Mouse (Mus musculus): ENCODE measurements around the gene Rps23.
"Not testable (repeated sequence)": the region's sequence is repeated elsewhere in the genome, so short reads cannot be mapped to it uniquely, and the experiment has no call there.

Rps23 gene

DNA sequence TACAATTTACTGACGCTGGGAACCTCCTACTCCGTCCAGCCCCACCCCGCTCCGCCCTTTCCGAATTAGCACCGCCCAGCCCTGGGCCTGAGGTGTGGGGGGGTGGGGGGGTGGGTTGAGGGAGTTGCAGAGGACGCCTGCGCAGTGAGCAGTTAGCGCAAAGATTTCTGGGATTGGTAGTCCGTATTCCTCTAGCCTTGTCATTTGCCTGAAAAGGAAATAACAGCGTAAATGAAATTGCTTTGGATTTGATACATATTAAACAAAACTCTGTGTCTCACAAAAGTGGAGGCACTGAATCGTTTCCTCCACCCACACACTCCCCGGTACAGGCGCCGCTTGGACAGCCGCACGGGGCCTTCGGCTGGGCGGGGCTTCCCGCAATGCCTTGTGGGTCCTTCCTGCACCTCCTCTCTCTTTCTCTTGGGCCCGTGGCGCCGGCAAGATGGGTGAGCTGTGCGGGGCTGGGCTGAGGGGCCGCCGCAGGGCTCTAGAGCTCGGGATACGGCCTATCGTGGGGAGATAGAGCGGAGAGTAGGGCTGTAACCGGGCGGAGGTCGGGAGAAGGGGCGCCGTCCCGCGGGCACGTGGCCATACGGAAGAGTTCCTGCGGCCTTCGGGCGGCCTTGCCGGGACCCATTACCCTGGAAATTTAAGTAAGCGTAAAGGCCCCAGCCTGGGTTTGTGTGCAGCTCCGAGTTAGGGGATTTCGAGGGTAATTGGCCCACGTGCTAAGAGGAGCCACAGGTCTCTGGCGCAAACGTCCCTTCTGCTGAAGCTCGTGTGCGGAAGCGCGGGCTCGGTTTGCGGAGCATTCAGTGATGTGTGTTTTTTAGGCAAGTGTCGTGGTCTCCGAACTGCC lies at the start of gene Rps23:
TSS of gene Rps23 (plus strand) at position 208 of the 862 bp plus-strand sequence.
- DNase-seq (ENCODE audit: low spot score in 2 of 2) = peak; percentile 67 to 83

DNA sequence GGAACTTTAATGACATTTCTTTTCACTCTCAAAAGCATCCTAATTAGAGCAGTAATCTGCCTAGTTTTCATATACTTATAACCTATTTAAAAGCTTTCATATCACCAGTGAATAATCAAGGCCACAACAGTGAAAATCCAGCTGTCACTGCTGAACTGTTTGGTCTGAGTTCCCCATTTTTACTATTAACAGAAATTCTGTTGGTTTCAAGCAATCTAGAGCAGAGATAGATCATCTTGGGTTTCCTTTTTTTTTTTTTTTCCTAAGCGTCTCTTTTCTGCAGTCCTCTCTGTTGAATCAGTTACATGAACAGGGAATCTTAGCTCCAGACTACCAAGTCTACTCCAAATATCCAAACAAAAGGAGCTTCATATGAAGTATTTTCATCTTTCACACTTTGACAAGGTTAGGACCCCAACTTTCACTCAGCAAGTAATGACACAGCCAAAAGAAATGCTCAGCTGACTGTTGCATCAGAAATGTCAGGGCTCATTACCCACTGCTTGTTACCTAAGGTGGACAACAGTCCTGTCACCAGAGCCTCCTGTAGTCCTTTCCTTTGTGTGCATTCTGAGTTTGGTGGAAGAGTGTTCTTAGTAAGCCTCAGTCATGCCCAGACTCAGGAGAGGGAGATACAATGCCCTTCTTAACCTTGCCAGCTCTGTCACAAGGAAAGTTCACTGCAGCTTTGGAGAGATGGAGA lies 40.9 kb upstream of the Rps23 start:
- DNase-seq (ENCODE audit: low spot score in 2 of 2) = no peak

DNA sequence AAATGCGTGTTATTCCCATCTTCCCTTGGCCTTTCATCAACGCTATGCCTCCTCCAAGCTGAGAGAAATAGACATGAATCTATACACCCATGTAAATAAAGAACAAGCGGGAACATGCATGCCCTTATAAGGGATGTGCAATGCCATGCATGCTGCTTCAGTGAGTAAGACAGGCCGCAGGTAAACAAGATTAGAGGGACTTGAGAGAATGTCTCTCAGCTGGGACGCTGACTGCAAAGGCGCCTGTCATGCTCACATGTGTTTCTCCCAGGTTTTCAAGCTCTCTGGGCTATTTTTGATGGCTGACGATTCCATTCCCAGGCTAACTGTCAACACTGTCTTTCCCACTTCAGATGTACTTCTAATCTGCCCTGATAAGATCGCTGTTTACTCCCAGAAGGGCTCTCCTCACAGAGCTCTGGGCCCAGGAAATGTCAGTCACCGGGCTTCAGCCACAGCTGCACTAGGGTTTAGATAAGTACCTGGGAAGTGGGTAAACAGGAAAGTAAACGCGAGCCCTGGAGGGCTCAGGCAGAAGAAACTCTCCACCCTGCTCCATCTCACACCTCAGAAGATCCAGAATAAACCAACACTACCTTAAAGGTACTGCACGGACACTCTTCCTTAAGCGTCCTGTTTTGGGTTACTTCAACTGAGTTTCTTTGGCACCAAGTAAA lies 36.8 kb upstream of the Rps23 start:
- DNase-seq (ENCODE audit: low spot score in 2 of 2) = no peak

DNA sequence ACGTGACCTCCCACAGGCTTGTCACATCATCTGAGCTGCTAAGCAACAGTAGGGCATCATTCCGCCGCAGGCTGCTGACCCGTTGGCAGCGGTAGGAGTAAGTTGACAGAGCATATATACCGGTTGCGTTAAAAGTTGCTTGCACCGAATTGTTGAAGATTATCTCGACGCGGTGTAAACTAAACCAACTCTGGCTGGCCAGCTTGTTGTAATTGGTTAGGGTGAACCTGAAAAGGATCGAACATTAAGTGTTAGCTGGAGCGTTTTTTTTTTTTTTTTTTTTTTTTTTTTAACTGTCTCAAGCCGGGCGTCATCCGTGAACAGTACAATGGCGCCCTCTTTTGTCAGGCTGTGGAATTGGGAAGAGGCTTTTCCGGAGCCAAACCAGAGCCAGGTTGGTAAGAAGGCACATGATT lies 36.2 kb upstream of the Rps23 start:
- peak; percentile 66 to 84 for DNase-seq (ENCODE audit: low spot score in 2 of 2)

DNA sequence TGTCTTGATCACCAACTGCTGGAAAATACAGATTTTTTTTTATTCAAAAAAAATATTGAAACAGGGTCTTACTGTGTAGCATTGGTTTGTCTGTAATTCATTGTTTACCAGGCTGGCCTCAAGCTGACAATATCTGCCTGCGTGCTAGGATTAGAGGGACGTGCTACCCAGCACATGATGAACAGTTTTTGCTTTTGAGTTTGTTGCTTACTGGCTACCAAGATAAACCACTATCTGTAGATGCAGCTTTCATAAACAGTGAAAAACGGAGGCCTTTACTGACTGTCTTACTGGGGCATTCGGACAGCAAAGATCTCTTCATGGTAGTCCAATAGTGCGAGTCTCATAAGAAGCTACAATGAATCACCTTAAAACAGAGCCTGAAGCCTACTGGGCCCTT lies 32.6 kb upstream of the Rps23 start:
- DNase-seq (ENCODE audit: low spot score in 2 of 2) = no peak

DNA sequence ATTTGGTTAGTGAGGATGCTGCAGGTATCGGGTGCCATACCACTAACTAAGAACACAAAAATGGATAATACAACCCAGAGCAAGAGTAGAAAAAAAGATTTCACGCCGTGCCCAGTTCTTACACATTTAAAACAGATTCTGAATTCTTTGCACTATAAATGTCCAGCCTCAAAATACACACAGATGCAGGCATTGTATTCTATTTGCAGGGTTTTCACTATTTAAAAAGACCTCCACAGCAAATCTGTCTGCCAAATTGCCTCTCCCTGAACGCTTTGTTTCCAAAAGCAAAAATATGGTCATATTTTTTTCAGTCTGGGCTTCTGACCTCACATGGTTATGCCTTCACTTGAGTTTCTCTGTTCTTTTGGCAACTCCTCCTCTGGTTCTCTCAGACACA lies 27.9 kb upstream of the Rps23 start:
- no peak for DNase-seq (ENCODE audit: low spot score in 2 of 2)

DNA sequence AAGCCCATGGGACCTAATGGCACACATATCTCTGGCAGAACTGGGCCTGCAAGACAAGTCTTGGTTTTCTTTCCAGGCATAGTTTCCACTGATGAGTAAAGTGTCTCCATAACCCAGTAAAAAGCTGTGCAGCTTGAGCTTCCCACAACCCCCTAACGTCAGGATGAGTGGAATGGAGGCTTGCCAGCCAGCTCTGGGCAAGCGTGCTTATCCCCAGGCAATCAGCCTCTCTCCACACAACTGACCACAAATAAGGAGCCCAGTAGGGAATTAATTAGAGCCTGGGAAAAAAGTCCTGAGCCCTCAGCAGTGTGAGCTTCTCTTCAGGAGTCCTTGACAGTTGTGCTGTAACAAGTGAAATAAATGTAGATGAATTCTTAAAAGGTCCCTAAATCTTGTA lies 26.7 kb upstream of the Rps23 start:
- peak; percentile 34 to 69 for DNase-seq (ENCODE audit: low spot score in 2 of 2)

DNA sequence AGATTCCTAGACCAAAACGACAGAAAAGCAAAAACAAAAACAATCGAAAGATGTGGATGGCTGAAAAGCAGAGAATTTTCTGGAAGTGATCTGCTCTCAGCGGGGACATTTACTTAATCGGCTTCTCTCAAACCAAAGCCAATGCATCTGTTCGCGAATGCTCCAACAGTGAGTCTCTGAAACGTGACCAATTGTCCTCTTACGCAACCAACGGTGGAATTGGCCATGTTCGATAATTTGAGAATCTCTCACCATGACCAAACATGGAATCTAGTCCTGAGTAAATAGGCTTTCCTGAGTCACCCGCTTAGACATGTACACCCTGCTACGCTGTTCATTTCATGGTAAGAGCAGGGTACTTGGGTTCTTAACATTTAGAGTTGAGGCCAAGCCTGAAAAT lies 25.9 kb upstream of the Rps23 start:
- no peak for DNase-seq (ENCODE audit: low spot score in 2 of 2)

DNA sequence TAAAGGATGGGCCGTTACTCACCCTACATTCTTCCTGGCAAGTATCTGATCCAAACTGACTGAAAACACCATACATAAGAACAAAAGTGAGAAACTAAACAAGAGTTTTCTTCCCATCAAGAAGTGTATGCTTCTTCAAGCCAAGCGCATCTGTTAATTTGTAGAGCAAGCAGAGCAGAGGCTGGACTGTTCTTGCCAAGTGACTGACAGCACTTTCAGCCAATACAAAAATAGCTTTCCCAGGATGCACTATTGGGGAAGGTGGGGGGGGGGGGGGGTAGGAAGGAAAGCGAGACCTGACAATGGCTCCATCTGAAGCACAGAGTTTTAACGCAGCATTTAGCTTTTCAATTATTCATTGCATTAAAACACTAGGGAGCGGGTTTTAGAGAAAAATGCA lies 17.6 kb upstream of the Rps23 start, which contains the start of gene Atp6ap1l:
TSS of gene Atp6ap1l (minus strand) at position 180 of the 400 bp plus-strand sequence.
- DNase-seq (ENCODE audit: low spot score in 2 of 2) = no peak

DNA sequence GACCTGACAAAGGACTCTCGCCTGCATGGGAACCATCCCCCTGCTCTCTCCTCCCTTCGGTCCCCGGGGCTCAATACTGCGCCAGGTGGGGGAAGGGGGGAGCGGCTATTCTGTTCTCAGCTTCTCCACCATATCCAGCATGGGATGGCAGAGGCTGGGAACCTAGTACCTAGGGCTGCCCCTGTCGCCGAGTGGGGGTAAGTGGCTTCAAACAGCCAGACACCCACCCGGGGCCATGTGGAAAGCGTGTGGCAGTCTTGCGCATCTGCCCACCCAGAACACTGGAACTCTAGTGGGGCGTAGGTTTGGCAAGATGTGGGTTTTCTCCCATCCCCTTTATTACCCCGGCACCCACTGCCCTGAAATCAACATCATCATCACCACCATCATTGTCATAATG lies 15.4 kb upstream of the Rps23 start:
- no peak for DNase-seq (ENCODE audit: low spot score in 2 of 2)

DNA sequence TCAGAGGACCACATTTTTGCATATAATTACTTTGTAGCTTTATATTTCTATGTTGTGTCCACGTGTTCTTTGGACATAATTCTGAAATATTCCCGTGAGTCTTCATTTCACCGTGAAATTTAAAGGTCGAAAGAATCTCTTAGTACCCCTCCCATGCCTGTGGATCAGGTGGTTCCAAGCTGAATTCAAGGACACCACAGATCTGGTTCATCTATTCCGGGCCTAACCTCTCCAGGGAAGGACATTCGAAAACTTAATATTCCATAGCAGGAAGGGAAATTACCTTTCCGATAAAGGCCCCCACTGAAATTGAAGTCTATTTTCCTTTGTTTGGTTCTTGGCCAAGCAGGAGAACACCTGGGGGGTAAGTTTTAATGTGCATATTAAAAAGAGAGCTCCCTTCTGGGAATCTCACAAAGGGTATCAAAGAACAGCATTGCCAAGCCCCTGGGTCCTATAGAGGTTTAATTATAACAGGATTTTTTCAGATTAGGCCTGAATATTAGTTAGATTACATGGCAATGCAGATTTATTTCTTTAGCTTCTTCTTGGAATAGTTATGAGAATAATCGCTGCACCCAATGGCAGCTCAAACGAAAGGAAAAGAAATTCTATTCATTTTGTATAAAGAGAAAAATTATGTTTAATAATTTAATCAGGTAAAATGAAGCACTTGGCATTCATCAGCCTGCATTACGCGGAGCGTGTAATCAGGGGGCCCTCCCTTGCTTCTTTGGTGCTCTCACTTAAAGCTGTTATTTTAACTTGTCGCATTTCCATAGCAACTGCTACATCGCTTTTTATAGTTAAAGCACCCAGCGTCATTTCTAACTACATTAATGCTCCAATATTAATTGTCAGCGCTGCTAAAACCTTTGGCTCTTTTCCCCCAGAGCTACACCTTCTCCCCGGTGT lies 9.7 kb upstream of the Rps23 start:
- no peak for DNase-seq (ENCODE audit: low spot score in 2 of 2)

DNA sequence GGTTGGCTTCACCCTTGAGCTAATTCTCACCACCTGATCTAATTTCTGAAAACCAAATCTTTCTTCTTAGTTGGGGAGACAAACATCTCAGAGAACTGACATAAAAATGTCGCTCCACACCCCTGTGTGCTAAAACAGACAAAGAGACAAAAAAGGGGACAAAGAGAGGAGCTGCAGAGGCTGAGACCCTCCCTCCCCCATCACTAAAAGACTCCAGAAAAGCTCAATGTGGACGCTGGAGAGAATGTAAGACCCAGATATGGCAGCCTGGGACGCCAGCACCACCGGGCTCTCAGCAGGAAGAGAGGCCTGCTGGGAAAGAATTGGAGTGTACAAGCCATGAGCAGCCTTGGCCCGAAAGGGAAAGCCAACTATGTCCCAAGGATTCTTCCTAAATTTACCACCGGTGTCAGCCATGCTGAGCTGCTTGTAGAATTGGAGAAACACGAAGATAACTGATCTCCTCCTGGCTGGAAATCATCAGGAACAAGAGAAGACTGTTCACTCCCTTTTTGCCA lies 9.0 kb upstream of the Rps23 start:
- DNase-seq (ENCODE audit: low spot score in 2 of 2) = no peak

DNA sequence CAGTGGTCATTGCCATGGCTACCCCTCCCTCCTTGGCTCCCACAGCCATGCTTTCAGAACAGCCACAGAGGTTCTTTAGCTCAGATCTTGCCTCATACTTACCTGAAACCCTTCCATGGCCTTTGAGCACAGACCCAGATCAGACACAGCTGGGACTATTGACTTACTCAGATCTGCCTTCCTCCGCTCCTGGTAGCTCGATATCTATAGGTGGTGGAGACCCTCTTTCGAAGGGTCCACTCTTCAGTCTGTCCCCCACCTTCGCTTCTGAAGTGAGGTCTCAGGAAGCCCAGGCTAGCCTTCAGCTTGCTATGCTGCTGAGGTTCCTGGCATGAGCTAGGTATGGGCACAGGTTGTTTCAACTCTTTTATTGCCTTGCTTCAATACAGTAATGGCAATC lies 8.0 kb upstream of the Rps23 start:
- DNase-seq (ENCODE audit: low spot score in 2 of 2) = no peak

DNA sequence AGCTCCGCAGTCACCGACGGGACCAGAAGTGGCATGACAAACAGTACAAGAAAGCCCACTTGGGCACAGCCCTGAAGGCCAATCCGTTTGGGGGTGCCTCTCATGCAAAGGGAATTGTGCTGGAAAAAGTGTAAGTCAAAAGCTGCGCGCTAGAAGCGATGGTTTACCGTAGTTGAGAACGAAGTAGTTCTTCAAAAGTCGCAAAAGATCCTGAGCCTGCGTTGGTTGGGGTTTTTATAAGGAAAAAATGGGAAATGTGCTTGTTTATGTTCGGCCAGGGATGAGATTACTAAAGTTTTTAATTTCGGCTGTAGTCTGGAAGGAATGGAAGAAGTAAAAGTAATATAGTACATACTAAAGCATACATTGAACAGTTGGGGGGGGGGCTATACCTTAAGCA lies 859 bp downstream of the Rps23 start:
- DNase-seq (ENCODE audit: low spot score in 2 of 2) = not testable (repeated sequence)

DNA sequence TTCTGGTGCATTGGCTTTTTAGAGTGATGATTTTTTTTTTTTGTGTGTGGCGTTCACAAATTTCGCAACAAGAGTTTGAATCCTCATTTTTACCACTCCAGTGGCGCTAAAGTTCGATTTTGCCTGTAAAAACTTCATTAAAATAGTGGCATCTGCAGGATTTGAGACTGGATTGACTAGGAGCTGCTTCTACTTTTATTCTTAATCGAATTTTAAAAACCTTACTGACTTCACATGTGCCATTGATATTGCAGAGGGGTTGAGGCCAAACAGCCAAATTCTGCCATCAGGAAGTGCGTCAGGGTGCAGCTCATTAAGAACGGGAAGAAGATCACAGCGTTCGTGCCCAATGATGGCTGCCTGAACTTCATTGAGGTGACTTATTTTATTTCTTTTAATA lies 1.3 kb downstream of the Rps23 start:
- DNase-seq (ENCODE audit: low spot score in 2 of 2) = no peak

DNA sequence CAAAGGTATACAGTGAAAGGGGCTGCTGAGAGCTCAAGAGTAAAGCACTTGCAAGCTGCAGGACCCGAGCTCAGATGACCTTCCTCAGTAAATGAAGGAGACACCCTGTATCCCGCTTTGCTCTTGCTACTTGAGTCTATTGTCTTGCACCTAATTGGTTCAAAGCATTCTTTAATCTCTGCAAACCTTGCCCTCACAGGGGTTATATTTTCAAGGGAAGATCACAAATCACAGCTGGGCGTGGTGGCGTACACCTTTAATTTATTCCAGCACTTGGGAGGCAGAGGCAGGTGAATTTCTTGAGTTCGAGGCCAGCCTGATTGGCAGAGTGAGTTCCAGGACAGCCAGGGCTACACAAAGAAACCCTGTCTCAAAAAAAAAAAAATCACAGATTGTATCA lies 2.4 kb downstream of the Rps23 start:
- DNase-seq (ENCODE audit: low spot score in 2 of 2) = no peak

DNA sequence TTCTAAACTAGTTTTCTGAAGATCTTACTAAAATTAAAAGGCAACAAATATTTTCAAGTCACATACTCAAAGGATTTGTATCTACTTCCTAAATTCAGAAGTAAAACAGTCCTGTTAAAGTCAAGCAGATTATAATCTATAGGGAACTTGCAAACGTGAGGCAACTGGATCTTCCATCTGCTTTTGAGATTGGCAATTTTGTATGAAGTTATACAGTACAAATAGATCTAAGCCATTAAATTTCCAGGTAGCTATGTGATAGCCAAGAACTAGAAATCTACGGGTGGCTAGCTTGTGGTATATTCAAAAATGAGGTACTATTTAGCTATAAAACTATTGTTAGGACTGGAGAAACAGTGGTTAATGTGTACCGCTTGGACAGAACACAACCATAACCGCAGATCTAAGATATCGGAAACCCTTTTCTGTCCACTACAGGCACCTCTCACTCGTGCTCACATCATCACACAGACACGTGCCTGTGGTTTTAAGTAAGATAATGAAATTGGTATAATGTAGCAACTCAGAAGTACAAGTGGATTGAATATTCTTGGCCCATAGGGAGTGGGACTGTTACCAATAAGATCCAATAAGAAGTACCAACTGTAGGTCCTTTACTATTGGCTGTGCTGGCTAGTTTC lies 3.5 kb downstream of the Rps23 start:
- DNase-seq (ENCODE audit: low spot score in 2 of 2) = no peak

DNA sequence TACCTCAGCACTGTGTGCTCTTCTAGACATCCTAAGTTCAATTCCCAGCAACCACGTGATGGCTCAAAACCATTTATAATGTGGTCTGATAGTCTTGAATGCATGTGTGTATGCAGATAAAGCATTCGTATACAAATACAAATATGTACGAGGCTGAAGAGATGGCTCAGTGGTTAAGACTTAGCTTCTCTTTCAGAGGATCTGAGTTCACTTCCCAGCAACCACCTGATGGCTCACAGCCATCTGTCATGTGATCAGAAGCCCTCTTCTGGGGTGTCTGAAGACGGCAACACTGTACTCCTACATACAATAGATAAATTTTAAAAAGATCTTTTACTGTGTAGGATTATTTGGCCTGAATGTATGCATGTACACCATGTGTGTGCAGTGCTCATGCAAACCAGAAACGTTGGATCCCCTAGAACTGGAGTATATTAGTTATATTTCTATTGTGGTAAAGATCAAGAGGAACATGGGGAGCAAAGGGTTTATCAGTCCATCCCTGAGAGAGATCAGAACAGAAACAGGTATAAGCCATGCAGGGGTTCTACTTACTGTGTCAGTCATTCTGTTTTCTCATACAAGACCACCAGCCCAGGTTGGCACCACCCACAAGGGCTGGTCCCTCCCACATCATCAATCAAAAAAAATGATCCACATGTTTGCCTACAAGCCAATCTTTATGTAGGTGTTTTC lies 4.3 kb downstream of the Rps23 start:
- no peak for DNase-seq (ENCODE audit: low spot score in 2 of 2)

DNA sequence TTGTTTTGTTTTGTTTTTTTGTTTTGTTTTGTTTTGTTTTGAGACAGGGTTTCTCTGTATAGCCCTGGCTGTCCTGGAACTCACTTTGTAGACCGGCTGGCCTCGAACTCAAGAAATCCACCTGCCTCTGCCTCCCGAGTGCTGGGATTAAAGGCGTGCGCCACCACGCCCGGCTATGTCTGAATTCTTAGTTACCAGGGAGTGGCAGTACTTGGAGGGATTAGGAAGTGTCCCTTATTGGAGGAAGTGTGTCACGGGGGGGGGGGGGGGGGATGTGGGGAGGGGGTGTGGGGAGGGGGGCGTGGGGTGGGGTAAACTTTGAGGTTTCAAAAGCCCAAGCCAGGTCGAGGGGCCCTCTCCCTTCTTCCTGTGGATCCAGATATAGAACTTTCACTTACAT lies 5.5 kb downstream of the Rps23 start:
- not testable (repeated sequence) for DNase-seq (ENCODE audit: low spot score in 2 of 2)

DNA sequence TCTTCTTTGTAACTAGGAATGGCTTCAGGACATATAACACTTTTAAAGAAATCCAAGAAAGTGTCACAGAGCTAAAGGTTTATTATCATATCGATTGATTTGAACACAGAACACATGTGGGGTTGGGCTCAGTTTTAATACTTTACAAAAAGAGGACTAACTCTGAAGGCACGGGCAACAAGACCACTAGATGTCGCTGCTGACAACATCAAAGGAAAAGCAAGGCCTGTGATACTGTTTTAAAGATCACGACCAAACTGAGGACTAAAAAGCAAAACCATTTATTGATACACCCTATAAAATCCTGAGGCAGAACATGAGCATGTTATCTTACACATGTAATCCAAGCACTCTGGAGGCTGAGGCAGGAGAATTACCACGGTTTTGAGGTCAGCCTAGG lies 7.1 kb downstream of the Rps23 start:
- peak; percentile 49 to 71 for DNase-seq (ENCODE audit: low spot score in 2 of 2)

Measured in cerebellum, postnatal 4 days (tissue).